Mouse (Mus musculus) cerebellum, postnatal 14 days (tissue): ENCODE results near the gene Dnajc8.
"Not testable (repeated sequence)": the region's sequence is repeated elsewhere in the genome, so short reads cannot be mapped to it uniquely, and the experiment has no call there.

Source experiments
- DNase-seq, 2 experiments: peaks; one replicate each; pipeline ENCODE4 v3.0.0; 2021; ENCODE audit warnings: mixed read lengths in 2 of 2

Dnajc8 gene

DNA sequence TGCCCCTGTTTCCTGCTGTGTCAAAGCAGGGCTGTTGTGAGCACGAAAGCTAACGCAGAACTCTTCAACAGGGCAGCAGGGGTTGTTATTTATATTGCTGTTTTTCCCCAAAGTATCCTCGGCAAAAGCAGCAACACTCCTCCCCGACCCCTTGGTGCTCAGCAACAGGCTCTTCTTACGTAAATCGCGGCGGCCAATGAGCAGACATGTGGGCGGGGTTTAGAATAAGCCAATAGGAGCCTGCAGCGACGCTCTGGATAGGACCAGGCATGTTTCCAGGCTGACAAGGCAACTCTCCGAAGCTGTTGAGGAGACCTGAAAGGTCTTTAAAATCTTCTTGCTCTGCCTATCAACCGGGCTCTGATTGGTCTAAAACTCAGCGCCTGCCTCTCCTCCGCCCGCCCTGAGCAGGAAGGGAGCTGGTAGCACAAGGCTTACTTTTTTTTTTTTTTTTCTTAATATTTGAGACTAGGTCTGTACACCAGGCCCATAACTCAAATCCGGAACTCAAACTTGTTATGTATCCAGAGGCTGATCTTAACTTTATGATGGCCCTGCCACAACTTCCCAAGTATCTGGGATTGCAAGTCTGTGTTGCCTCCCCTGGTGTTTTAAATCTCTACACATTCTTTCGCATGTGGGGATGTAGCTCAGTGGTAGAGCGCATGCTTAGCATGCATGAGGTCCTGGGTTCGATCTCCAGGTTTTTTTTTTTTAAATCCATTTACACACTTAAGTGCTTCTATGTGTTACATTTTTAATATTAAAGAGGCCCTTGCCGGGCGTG, 19.8 kb upstream of the Dnajc8 start:
- peak; percentile 91 to 93 for DNase-seq

DNA sequence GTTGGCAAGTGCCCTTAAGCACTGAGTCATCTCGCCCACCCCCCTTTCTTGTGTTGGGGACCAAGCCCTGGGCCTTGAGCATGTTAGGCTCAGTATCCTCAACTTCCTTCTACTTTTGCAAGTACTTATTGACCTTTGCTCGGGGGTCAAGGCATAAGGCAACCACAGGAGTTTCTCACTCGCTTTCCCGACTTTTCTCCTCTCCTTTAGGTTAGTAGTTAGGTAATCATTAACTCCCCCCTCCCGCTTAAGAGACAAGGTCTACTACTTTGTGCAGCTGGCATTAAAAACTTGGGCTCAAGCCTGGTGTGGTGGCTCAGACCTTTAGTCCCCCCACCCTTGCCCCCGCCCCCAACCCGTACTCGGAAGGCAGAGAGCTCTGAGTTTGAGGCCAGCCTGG, 17.3 kb upstream of the Dnajc8 start:
- no peak for DNase-seq

DNA sequence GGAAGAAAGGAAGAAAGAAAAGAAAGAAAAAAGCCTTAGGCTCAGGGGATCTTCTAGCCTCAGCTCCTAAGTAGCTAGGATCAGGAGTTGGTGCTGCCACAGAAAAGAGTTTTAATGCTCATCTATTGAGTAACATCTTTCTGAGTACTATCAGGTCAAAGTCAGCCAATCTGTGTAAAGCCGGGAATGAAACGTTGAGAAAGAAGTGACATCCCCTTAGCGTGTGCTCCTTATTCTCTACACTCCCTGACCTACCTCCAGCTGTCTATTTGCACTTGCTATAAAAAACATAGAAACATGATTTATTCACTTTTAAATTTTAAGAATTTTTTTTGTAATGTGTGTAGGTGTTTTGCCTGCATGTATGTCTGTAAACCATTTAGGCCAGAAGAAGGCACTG, 16.2 kb upstream of the Dnajc8 start:
- DNase-seq, result no peak

DNA sequence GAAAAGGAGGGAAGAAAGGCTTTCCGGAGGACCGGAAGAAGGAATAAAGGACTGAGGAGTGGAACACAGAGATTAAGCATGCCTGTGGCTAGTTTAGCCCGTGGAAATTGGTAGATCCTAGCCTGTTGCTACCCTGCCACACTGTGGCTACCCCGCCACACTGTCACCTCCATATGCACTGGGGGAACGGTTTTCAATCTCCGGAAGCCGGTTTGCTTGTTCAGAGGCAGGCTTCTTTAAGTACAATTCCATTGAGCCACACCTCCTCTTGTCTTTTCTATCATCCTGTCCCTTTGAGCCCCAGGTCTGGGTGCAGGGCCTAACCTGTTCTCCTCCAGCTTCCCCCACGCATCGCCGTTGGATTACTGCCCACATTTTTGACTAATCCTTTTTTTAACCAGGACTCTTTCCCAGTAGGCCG, 11.0 kb upstream of the Dnajc8 start:
- no peak for DNase-seq

DNA sequence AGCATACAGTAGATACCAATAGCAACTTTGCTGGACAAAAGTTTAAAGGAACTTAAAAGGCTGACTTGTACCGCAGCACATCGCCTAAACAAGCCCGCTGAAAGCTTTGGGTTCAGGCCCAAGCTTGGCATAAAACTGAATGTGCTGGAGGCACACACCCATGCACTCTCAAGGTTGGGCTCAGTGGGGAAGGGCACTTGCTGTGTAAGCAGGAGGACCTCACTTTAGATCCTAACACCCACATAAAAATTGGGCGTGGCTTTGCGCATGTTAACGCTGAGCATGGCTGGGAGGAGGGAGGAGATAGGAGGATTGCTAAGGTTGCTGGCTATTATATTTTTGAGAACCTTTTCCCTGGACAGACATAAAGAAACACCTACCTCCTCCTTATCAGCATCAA, 10.5 kb upstream of the Dnajc8 start:
- no peak for DNase-seq

DNA sequence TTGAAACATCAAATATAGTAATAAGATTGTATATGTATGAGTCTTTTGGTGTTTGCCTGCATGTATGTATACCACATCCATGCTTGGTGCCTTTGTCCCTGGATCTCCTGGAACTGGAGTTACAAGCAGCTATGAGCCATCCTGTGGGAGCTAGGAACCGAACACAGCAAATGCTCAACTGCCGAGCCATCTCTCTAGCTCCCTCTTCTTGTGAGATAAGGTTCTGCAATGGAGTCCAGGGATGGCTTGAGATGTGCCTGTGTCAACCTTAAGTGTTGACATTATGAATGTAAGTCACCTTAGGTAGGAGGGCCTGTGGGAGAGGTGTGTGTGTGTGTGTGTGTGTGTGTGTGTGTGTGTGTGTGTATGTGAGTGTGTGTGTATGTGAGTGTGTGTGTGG, 8.7 kb upstream of the Dnajc8 start:
- DNase-seq, result no peak

DNA sequence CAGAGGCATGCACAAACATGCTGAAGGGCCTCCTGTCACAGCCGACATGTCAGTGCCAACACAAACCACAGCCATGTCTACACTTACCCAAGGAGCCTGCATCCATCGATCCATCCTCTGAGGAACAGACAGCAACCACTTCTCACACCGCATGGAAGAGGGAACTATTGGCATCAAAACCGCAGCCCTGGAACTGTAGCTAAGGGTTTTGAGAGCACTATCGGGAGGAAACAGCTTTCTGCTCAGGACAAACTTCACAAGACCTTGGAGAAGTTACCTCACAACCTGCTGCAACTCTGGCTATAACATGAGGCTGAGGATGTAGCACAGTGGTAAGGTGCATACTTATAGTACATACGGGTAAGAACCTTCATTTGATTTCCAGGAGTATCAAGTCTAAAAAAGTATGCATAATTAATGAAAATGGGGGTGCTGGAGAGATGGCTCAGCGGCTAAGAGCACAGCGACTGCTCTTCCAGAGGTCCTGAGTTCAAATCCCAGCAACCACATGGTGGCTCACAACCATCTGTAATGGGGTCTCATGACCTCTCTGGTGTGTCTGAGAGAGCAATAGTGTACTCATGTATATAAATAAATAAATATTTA, 7.3 kb upstream of the Dnajc8 start:
- DNase-seq, result no peak

DNA sequence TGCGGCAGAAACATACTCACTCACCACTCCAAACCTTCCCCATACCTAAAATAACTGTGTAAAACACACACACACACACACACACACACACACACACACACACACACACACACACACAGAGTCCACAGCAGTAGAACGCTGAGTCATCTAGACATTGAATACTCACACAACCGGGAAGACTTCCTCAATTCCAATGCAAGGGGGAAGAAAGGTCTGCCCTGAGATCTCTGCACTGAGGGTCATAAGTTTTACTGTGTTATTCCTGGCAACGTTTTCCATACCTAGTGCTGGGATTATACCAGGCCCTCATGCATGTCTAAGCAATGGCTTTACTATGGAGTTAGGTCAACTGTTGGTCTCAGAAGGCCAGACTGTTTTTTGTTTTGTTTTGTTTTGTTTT, 6.0 kb upstream of the Dnajc8 start:
- no peak for DNase-seq

DNA sequence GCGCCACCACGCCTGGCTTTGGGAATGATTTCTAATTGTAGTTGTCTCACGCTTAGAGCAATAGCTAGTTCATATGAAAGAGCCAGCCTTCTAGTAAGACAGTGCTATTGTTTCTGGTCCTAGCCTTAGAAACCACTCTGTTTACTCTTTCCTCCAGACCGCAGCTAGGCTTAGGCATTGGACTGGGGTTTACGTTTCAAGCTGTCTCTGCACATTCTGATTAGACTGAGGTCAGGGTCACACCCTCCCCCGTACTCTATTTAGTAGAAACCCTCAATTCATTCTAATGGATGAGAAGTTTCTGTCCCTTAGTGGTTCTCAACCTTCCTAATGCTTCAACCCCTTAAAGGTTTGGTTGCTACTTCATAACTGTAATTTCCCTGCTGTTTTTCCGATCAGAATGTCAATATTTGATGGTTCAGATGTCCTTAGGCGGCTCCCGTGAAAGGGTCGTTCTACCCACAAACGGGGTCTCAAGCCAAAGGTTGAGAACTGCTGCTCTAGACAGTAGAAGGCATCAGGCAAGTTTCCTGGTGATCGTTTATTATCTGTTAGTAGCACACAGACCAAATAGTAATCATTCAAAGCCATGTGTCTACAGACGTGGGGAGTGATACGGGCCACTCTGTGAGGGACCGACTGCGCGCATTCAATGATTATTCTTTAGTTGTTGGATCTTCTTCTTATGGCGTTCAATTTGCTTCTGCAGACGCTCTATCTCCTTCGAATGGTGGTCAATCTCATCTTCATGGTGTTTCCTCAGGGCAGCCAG, 5.1 kb upstream of the Dnajc8 start:
- DNase-seq, result no peak

DNA sequence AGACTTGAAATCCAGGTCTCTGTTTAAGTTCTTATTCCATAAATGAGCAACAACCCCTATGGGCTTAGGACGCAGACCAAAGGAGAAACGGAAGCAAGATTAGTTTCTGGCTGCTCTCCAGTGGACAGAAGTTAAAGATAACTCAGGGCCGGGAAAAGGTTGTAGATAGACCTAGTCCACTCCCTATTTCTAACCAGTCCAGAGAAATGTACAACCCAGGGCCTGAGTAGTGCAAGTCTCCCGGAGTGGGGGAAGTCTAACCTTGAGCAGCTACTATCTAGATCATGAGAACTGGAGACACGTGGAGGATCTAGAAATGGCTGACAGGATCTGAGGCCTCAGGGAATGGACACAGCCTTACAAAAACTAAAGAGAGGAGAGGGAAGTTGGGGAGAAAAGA, 2.9 kb upstream of the Dnajc8 start:
- DNase-seq, result no peak

DNA sequence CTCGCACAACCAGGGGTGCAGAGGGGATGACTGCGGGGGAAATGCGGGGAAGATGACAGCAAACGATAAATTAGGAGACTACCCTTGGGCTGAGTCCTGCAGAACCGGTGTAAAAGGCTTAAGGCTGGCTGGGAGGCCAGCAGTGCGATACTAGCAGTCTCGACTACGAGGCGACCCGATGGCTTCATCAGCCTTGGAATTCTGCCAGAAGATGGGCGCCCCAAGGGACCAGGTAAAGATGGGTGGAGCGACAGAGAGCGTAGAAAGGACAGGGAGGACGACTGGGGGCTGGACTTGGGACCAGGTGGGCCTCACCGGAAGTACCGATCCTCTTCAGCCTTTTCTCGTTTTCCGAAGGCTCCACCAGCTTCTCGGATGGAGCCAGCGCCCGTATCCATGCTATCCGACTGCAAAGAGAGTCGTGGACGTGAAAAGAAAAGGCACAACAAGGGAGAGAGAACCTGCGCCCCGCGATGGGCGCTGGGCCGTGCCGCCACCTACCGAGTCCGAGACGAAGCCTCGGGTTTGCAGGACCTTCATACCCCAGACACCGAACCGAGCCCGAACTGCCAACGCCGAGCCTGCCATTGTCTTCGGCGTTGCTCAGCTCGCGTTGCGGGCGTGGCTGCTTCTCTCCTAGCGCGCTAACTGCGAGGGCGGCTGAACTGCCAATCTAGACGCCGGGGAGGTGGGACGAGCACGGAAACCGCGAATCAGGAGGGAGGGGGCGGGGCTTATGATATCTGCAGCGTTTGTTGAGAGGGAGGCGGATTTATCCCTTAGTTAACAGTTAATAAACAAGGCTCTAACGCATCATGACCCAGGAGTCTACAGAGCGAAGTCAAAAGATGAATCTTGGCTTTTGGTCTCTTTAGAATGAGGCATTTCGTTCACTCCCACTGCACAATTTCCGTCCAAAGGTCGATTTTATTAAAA, 2.1 kb upstream of the Dnajc8 start, which contains the start of gene Atpif1:
TSS of gene Atpif1 (minus strand) at position 679 of the 936 bp plus-strand sequence.
- DNase-seq, result peak; percentile 93 to 96

DNA sequence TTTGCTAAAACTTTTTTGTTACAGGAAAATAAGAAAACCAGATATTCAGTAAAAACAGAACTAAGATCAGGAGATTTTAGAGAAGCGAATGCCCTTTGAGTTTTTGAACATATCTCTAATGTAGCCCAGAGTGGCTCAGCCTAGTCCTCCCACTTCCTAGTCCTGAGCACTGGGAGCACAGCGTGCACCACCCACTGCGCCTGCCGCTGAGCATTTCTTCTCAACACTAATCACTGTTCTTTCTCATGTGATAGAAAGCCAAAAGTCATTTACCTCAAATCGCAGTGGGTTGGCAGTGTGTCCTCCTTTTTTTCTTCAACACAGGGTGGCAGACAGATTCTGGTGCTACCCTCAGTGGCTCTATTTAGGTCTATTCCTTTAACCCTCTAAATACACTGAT, 4.1 kb downstream of the Dnajc8 start:
- DNase-seq, result no peak

DNA sequence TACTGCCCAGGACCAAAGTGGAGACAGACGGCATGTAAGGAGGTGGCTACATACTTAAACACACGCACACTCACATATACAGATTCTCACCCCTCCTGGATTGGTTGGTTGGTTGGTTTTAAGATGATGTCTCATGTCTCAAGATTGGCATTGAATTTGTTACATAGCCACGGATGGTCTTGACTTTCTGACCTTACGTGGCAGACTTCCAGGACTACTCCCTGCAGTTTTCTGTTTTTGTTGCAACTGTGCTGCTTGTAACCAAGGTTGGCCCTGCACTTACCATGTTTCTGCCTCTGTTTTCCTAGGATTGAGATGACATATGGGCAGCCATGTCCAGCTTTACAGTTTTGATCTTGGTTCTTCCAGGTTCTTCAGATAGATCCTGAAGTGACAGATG, 6.1 kb downstream of the Dnajc8 start:
- DNase-seq, result no peak

DNA sequence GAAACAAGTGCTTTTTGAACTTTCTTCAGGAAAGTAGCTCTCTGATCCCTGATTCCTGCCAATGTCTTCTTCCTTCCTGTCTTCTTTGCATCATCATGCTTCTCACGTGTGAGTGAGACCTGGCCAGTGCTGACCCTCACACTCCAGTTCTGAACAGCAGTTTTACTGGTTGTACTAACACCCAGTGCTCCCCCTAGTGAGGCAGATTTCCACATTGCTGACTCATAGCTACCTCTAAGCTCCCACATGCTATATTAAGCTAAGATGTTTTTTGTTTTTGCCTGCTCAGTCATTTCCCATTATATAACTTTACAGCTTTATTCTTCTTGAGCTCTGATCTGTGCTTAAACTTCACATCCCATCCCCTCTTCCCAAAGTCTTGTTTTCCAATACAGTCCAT, 7.4 kb downstream of the Dnajc8 start:
- no peak for DNase-seq

DNA sequence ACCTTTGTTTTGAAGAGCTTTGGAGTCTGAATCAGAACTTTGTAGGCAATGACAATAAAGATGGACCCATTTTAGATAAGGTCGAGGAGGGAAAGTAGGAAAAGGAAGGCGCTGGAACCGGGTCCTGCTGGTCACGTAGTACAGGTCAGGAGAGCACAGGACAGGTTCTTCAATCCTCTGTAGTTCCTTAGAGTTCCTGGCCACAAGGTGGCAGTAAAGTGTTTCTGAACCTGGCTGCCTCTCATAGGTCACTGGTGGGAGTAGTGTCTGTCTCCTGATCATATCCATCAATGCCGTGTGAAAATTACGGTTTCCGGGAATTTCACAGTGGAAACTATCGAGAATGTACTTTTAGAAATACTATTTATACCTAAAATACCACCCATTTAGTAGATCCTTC, 10.5 kb downstream of the Dnajc8 start:
- DNase-seq, result peak; percentile 85 to 87

DNA sequence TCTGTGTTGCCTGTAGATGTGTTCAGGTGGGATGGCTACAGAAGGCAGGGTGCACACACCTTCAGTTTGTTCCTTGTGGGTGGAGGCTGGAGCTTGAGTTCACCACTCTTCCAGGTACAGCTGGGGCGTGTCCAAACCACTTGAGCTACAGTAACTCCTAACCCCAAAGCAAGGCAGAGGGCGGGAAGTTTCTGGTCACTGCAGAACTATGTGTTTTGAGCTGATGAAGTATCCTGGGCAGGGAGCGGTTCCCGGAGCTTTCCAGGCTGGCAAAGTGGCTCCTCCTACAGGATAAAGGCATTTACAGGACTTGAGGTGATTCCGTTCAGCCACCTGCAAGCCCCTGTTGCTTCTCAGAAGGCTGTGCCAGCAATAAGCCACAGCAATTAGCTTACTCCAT, 18.9 kb downstream of the Dnajc8 start:
- no peak for DNase-seq

DNA sequence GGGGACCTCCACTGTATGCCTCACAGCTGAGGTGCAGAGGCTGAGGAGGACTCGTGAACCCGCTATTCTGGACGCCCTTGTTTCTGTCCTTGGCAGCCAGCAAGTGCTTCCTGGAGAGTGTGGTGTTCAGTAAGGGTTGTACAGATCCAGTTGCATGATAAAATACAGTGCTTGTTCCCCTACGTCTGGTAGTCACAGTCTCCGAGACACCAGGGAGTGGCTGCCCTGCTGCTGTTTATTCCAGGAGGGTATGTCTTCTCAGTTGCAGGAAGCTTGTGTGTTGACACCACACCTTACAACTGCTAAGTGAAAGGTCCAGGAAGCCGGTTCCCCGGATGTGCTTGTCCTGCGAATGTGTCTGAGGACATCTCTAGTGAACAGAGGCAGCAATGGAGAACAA, 19.3 kb downstream of the Dnajc8 start:
- no peak for DNase-seq

DNA sequence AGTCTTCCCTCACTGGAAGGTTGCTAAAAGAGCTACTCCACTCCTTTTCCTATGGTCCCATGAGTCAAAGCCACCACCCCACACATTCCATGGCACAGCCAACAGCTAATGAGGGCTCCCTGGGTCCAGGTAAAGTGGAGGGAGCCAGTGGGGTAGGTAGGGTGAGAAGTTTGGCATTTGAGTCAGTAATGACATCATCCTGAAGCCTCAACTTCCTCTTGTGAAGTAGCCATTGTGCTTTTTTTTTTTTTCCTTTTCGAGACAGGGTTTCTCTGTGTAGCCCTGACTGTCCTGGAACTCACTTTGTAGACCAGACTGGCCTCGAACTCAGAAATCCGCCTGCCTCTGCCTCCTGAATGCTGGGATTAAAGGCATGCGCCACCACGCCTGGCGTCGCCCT, 20.2 kb downstream of the Dnajc8 start:
- not testable (repeated sequence) for DNase-seq

DNA sequence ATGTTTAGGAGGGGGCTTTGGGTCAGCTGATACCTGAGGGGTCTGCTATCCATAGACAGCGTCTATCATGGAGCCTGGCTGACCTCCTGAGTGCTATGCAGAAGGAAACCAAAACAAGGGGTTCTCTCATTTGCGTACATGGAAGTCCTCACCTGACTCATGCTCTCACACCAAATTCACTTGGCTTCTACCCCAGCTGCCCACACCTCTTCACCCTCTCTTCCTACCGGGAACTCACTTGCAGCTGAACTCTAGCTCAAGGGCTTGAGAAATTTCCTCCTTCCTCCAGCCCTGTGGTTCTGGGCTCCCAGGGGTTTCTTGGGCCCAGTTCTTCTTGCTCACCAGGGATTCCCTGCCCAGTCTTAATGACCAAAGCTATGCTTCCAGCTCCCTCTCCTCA, 27.9 kb downstream of the Dnajc8 start:
- DNase-seq, result no peak

DNA sequence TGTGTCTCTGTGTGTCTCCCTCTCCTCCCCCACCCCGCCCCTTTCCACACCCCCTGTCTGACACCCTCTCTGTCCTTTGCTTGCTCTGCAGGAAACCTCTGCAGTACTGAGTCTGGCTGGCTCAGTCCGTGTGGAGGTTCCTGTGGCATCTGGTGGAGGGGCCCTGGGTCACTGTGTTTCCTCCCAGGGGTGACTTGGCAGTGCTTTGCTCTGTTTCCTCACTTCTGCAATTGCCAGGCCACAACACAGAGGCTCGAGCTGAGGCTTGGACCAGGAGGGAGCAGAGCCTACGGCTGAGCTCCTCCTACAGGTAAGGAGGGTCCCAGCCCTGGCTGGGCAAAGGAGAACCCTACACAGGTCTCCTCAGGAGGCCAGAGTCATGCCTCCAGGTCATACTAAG, 28.6 kb downstream of the Dnajc8 start, which contains the start of gene Ptafr:
TSS of gene Ptafr (plus strand) at position 103 of the 400 bp plus-strand sequence.
- DNase-seq, result peak in 1 of 2 experiments; percentile 11

DNA sequence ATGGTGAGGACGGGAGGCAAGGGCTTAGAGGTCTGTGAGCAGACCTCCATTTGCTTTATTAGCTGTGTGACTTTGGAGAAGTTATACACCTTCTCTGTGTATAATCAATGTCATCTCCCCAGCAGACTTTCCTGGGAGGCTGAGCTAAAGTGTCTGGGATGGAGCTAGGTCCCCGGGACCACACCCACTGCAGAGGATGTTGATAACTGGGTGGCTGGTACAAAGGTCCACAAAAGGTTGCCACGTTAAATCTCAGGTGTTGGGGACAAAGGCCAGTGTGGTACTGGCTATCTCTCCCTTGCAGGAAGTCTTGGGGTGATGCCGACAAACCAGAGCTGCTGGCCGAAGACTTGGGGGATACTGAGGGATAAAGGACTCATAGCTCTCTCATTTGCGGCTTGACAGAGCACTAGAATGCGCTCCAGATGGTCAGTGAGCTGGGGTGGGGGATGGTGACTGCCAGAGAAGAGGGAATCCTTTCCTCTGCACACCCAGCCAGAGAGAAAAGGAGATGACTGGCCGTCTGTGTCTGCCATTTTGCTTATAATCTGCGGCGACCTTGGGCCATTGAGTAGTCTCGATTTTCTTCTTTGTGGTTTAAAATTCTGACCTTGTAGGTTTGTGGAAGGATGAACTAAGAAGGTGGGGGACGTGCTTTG, 29.9 kb downstream of the Dnajc8 start:
- DNase-seq, result peak; percentile 61 to 73

DNA sequence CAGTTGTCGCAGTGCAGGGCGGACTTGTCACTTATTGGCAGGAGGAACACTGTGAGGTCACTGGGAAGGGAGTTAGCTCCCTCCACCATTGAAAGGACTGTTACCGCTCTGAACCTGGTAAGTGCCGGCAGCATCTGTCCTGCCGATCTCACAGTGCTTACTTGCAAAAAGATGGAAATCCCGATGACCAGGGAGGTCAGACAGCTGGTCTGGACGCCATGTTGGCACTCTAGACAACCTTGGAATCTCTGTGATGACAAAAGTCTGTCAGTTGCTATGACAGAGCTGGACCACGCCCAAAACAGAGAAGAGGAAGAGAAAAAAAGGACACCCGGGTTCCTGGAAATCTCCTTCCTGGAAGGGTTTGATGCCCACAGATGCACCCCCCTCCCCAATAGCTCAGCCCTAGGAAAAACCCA, 32.0 kb downstream of the Dnajc8 start:
- peak; percentile 64 to 80 for DNase-seq
